Mouse (Mus musculus): ENCODE data around the gene Gm28048.

DNA sequence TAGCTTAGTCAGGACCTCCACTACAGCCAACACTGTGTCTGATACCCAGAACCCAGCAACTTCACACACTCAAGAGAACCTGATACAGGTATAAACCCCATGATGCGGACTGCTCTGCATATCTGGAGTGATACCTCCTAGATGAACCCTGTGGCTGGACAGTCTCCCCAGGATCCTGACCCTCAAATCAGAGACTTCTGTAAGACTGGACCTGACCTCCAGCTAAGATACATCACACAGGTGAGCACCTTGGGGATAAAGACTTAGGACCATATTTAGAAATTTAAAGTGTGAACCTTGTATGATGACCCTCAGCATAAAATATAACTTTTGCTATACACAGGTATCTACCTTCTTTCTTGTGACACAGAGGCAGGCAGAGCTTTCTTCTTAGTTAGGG is 11.3 kb downstream of the Gm28048 start:
- TF ChIP-seq CTCF (IDR thresholded peaks at IDR 0.05; ENCODE audit: extremely low read depth, insufficient read depth, insufficient read length, insufficient replicate concordance) (no peak), POLR2A (IDR thresholded peaks at IDR 0.05; ENCODE audit: low read depth, low read length) (no peak)
